Mouse (Mus musculus): ENCODE results near the gene Gabbr2.

The Gabbr2 gene

DNA sequence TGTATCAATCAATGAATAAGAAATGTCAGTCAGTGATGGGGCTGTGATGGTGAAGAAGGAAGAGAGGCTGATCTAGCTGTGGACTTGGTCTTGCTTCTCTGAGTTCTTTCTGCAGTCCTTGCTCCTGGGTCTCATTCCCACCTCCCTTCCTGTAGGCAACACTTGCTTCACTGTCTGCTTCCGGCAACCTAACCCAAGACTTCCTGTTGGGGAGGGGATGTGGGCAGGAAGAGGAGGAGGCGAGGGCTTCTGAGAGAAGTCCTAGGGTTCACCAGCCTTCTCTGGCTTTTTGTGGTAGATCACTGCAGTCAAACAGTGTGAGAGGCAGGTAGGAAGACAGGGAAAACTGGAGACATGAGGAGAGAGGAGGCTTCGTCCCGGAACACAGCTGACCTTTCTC, 239.4 kb downstream of the Gabbr2 start:
- DNase-seq = no peak

DNA sequence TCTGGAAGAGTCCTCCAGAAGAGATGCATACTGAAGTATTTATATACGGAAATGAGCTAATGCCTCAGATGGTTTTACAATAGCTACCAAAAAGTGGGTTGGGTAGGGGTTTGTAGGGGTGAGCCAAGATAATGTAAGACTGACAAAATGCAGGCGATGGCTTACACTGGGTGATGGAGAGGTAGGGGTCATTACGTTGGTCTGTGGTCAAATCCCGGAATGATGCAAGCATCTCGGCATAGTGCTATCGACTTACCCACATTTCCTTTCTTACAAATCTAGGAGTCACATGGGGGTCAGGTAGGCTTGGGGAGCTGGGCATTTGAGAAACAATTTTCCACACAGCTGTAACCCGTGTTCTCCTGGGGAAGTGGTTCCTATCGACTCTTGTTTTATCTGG, 242.7 kb downstream of the Gabbr2 start:
- no peak for DNase-seq

DNA sequence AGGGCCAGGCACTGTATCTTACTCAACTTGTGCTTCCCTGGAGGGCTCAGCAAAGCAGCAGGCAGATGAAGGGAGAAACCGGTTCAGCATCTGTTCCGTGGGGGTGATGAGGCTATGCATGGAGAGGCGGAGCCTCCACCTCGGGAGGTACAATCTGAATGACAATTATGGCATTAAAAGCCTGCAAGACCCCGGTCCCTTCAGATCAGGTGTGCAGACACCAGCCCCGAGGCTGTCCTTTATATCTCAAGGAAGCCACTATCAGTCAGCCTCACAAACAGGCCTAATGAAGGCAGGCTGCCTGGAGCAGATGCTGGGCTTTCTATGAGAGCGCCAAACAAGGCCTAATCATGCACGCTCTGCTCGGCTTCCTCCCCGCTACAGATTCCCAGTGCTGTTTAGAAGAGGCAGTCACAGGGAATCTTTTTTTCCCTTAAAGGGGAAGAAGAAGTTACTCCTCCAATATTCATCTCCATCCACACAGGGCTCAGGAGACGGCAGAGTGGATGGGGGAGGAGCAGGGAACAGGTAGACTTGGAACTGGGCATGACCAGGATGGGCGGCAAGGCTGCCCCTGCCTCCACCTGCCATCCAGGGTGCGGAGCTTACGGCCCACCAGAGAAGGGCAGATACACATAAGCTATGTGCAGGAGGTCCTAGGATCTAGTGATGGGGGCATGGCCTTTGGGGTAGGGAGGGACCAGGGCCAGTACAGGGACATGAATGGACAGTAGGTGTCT, 244.5 kb downstream of the Gabbr2 start:
- DNase-seq = no peak

DNA sequence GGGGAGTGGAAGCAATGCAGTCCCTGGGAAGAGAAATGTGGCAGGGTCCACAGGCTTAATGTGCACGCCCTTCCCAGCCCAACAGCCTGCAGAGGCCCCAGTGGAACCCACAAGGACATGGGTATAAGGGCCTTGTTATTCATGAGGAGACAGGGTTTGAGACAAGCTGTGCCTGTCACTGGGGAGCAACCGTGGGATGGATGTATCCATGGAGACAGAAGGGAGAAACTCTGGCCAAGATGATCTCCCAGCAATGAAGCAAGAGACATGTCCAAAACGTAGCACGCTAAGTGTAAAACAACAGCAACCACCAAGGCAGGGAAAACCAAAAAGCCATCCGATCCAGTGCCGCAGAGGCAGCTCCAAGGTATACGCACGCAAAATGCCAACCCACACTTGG, 246.1 kb downstream of the Gabbr2 start:
- no peak for DNase-seq

DNA sequence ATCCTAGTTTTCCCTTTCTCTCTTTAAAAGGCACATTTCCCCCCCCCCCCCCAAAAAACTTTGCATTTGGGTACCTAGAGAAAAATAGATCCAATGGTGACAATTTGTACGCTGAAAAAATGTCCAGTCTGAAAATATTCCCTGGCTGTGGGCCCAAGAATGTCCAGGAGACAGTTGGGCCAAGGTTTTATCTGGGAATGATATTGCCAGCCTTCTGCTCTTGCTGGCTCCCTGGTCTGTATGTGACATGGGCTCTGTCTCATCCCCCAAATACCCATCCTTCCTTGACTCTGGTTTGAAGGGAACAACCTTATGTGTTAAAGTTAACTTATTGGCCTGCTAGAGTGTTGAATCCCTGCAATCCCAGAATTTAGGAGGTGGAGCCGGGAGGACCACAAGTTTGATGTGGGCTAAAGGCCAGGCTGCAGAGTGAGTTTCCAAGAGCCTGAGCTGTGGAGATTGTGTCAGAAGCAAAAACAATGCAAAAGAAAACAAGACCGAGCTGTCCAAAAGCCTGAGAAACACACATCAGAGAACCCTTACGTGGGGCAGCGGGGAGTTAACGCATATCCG, 247.0 kb downstream of the Gabbr2 start:
- DNase-seq = no peak

DNA sequence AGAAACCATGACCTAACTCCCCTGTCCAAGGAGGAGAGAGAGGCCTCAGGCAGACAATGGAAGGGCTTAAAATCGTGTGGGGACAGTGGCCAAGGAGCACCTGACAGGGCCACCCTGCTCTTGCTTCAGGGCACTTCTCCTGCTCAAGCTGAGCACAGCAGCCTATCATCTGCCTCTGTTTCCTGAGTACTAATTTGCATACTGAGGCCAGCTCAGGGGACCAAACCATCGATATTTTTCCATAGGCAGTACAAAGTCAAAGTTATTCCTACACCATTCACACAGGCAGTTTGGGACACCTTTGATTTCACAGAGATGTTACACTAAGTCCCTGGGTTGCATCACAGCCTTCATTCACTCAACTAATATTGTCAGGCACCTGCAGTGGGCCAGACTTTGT, 249.1 kb downstream of the Gabbr2 start:
- DNase-seq = no peak

DNA sequence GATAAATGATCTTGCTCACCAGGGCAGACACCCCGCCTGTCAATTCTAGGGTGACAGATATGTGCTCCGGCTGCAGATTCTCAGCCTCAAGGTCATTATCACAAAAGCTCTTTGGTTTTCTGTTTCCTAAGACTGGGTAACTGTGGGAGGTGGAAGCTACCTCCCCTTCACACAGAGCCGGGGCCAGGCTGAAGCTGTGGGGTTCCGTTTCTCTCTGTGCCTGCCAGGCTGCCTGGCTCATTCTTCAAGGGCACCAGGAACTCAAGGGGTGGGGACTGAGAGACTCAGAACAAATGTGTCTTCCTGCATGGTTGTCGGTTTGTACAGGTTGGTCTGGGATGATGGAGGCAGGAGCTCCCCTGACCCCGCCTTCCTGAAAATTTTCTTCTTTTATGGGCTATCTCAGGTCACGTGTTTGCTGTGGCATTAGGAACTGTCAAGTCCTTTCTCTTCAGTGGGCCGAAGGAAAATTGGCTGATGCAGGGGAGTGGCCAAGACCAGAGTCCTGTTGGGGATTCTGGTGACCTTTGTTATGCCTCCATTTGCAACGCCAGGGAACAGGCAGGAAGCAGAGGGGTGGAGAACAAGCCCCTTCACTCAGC, 254.7 kb downstream of the Gabbr2 start:
- DNase-seq = no peak

DNA sequence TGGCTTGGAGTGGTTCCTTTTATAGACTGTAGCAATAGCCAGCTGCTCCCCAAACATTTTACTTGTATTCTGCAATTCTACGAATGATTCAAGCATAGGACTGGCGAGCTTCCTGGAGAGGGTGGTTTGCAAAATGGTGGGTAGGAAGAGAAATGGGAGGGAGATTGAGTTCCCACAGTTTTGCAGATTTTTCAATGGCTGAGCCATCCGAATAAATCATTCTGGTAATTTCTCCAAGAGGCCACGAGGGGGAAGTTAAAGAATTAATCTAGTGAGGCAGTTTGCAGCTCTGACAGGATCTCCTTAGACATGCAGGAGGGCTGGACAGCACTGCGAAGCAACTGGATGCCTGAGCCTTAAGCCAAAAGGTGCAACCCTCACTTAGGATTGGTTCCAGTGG, 256.8 kb downstream of the Gabbr2 start:
- DNase-seq = no peak

DNA sequence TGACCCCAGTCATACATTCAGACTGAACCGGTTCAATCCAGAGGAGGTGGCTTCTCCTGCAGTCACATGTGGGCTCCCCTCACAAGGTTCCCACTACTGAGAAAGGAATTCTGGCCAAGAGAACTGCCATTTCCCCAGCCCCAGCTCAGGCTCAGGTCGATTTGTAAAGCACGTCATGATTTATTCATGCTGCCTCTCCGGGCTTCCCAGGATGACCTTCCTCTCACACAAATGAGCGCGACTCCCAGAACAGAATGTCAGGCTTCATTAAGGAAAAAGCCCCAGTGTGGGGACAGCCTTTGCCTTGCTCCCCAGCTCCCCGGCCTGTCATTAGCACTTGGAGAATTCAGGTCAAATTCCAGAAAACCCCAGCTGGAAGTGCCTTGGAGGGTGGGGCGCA, 260.1 kb downstream of the Gabbr2 start:
- no peak for DNase-seq

DNA sequence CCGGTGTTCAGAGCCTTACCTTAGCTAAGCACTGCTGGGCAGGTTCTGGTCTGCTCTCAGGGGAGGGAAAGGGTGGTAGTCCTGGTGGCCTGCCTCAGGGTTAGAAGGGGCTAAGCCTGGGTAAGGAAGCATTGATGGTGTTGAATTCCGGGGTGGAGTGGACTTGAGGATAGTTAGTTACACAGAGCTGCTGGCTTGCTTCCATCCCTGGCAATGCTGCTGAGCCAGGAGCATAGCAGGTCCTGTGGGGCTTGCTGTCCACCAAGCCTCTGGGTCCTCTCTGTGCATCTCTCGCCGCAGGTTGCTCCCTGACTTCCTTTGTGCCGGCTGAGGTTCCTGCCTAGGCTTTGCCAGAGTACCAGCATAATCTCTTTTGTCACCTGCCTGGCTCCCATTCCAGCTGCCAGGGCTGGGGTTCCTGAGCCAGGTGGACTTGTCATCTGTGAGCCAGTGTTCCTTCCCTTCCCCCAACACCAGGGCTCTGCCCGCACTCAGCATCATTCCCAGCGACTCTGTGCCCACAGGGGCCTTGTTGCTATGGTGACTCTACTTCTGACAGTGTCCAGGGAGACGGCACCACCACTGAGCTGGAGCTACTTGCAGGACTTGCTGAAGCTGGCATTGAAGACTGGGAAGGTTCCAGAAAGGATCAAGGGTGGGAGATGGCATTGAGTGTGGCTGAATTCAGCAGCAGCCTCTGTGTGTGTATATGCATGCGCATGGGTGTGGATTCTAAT, 262.2 kb downstream of the Gabbr2 start:
- DNase-seq = no peak

DNA sequence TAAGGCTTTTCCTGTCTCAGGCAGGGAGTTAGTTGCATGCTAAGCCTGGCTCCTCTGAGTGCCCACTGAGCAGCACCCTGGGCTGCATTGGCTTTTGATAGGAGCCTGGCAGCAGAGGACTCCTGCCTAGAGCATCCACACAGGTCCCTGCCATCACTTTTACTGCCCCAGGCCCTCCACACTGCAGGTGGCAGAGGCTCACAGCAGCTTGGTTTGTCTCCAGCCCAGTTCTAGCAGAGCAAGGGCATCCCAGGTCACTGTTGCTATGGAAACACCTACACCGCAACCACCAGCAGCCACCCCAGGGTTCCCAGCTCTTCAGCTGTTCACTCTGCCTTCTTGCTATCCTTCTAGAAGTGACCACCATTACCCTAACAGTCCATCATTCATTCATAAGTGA, 263.4 kb downstream of the Gabbr2 start:
- no peak for DNase-seq

DNA sequence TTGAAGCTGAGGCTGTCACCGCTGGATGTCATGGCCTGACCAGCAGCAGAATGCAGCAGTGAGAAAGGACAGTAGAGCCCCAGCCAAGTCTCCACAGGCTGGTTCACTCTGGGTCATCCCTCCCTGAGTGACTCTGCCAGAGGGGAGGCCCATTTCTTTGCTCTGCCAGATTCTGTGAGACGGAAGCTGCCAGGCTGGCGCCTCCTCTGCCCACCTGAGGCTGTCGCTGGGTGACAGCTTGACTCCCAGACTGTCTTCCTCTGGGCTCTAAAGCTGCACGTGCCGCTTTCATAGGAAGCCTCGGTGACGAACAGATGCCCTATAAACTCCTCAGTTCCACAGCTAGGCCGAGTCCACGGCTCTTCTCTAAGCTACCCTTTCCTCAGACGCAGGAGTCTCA, 264.5 kb downstream of the Gabbr2 start:
- DNase-seq = no peak

DNA sequence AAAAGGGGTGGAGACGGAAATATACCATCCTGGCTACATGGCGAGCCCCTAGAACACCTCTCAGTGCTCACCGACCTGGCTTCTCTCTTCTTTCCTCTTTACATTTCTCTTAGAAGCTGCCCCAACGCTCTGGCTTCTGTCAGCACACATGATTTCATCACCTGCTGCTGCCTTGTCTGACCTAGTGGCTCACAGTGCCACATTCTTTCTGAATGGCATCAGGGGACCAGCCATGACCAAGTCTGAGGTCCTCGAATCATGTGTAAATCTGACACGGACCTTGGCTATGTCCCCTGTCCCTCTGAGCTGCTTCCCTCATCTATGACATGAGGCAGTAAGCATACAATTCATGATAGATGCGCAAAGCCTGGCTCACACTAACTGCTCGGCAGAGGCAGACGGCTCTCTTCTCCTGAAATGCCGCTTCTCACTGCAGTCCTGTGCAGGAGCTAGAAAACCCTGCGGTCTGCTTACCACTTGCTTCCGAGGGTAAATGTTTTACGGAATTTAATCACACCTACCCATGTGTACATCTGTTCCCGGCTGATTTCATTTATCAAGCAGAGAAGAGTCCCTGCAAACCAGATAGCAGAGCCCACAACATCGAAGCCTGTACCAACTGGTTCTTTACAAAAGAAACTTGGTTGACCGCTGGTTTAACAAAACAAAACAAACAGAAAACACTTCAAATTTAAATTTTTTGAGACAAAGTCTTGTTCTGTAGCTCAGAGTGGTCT, 270.7 kb downstream of the Gabbr2 start:
- no peak for DNase-seq

DNA sequence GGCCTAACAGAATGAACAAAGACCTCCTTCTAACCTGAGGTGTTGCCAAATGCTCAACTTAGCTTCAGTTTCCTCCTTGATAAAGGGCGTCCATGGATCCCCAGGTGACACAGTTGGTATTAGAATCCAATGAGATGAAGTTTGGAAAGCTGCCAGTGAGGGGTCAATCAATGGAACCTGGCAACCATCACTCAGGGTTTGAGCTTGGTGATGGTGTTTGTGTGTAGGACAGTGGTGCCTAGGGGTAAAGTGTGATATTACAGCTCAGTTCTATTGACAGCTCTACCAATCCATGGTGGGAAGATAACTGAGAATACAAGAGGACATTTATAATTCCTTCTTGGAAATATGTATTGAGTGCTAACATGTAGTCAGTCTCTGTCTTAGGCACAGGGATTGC, 271.6 kb downstream of the Gabbr2 start:
- DNase-seq = no peak

DNA sequence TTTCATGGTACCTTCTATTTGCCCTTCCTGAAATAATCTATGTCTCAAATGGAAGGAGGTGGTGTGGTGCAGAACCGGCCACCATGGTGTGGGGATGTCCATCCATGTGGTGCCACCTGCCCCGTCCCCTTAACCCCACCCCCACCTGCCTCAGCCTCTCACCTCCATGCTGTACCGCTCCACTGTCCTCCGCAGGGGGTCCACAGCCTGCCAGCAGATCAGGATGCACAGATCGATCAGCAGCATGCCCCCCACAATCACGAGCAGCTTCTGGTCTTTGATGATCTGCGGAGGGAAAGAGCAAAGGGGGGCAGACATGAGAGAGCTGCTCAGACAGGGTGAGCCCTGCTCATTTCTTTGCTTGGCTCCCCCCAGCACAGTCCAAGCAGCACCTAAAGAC, 273.0 kb downstream of the Gabbr2 start:
- DNase-seq = no peak

DNA sequence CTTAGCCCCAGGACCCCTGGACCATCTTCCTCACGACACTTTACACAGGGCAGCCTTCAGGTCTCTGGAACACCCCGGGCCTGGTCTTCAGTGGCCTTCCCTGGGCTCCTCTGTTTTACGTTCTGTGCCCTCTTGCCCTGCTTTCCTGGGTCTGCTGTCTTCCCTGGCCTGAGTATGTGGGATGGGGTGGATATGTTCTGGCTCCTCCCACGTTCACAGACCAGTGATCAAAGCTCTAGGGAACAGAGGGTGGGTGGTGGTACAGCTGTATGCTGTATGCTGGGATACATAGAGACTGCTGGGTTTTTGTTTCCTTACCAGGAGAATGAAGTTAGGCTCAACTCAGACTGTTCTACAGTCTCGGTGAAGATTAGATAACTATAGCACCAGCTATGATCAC, 274.5 kb downstream of the Gabbr2 start:
- no peak for DNase-seq

DNA sequence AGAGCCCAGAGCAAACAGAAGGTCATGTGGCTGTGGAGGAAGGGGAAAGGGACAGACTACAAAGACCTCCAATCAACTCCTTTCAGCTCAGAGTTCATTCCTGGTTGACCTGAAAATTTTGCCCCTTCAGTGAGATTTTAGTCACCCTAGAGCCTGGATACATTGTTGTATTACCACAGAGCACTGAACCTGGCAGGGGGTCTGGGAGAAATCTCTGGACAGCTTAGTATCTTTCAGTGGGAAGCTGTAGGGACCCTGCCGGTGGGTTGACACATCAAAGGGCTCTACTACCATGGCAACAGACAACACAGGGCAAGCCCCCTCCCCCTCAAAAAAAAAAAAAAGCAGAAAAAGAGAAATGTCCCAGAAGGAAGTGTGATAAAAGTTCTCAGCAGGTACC, 275.3 kb downstream of the Gabbr2 start:
- DNase-seq = no peak

DNA sequence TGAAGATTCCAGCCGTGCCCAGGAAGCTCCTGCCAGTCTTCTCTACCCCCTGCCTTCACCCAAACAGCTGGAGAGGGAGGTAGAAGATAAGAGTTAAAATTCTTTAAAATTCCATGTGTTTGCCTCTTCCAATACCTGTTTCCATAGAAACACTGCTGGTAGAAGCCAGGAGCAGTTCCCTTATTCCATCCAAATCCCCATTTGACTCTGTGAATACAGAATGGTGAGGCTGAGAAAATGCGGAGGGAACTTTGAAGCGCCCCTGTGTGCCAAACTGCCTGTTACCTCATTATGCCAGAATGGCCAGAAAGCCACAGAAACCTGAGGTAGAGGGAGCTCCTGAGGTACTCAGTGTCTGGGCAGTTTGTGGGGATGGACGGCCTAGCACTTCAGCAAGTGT, 281.1 kb downstream of the Gabbr2 start:
- DNase-seq = no peak

DNA sequence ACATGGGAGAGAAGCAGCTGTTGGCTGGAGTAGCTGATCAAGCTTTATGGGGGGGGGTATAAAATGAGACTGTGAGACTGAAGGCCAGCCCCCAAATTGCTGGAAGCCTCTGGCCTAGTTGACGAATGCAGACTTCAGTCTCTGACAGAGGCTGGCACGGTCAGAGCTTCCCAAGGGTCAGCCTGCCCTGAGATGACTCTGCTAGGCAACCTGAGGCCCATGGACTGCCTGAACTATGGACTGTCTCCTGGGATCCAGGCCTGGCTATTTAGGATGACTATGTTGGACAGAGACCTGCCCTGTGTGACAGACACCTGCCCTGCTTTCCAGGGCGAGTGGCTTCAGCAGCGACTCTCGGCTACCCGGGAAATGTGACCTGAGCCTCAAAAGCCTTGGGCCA, 281.7 kb downstream of the Gabbr2 start:
- DNase-seq = no peak

DNA sequence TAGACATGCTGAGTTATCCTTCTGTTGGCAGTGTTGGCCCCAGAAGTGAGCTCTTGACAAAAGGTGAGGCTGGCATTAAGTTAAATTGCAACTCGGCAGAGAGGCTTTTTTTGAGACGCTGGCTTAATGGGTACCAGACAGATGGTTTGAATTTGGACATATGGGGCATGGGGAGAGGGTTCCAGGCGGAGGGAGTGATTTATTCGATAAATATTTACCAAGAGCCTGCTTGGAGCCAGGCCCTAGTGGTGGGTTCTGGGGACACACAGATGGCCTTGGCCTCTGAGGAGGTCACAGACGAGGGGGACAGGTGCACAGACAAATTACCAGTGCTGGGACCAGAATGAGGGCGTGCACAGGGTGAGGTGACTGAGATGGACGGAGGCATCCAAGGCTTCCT, 282.2 kb downstream of the Gabbr2 start:
- DNase-seq = no peak

DNA sequence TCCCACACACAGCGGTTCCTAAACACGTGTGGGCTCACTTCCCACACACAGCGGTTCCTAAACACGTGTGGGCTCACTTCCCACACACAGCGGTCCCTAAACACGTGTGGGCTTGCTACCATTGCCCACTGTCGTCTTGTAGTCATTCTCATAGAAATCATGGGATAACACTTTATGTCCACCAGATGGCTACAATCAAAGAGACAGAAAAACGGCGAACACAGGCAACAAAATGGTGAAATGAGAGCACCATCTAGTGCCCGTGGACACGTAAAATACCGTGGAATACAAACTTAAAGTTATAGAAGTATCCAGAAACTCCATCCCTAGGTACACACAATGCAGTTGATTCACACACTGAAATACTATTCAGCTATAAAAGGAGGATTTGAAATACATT, 285.9 kb downstream of the Gabbr2 start:
- DNase-seq = no peak

DNA sequence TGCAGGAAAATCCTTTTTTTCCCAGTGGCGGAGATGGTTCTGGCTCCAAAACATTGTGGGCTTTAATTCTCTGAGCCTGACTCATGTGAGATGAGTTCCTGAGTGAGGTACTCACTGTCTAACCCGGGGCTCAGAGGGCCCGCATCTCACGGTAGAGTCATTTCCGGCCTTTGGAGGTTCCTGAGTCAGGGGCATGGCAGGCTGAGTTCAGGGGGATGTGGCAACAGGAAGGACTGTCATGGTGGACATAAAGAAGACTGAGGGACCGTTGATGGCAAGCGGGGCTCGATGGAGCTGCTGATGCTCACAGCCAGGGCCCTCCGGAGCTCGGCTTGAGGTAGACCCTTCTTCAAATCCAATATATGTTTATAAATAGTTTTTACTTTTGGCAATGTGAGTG, 288.5 kb downstream of the Gabbr2 start:
- DNase-seq = no peak

DNA sequence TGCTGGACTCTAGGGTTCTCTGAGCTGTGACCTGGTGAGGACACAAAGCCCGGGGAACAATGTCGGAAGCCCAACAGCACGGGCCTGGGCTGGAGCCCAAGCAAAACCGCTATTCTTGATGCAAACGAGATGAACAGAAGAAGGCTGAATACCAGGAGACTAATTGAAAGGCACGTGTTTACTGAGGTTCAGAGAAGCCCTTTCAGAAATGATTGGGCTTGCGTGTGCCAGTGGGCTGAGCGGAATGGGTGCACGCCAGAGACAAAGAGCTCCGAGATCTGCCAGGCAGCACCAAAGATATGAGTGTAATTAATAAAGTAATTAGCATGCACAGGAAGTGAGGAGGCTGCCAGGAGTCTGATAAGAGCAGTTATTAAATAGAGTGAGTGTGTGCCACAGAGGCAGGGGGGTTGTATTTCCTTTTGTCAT, 291.4 kb downstream of the Gabbr2 start:
- no peak for DNase-seq
